Mouse (Mus musculus) embryonic facial prominence, embryonic 12.5 days (tissue): ENCODE results near the gene Plekhn1. TPM values are rescaled to one million over a fixed set of nuclear protein-coding genes. Genes with fewer than 3 reads are reported as not detected.

ENCODE experiments used
- ATAC-seq: fragments of 200-750 bp; cut with Nextera tagmentation; 2 replicates; pipeline ENCODE4 v1.8.0; 2017; ENCODE audit not compliant: insufficient number of reproducible peaks, insufficient read depth, low FRiP score, low TSS enrichment
- H3K27ac ChIP-seq: fragments of 300-500 bp; sonication (generic); 2 replicates; pipeline ENCODE4 v1.5.1; 2016; ENCODE audit warnings: mild to moderate bottlenecking
- H3K27me3 ChIP-seq: fragments of 300-500 bp; sonication (generic); 2 replicates; pipeline ENCODE4 v1.6.1; 2016; ENCODE audit warnings: mild to moderate bottlenecking, moderate library complexity
- H3K36me3 ChIP-seq: fragments of 300-500 bp; sonication (generic); 2 replicates; pipeline ENCODE4 v1.6.1; 2016; ENCODE audit warnings: mild to moderate bottlenecking
- H3K4me1 ChIP-seq: fragments of 300-500 bp; sonication (generic); 2 replicates; pipeline ENCODE4 v1.6.1; 2016
- H3K4me2 ChIP-seq: fragments of 300-500 bp; sonication (generic); replicated peaks from 2 replicates; pipeline ENCODE4 v1.6.1; 2016; ENCODE audit warnings: mild to moderate bottlenecking, moderate library complexity
- H3K4me3 ChIP-seq: fragments of 300-500 bp; sonication (generic); 2 replicates; pipeline ENCODE4 v1.5.1; 2016; ENCODE audit warnings: mild to moderate bottlenecking
- H3K9ac ChIP-seq: fragments of 300-500 bp; sonication (generic); 2 replicates; pipeline ENCODE4 v1.6.1; 2016; ENCODE audit warnings: mild to moderate bottlenecking, moderate library complexity
- H3K9me3 ChIP-seq: fragments of 300-500 bp; sonication (generic); 2 replicates; pipeline ENCODE4 v1.6.1; 2016; ENCODE audit warnings: mild to moderate bottlenecking, moderate library complexity
- WGBS: fragments of 180-500 bp; shearing (Covaris S2); methylation state at CpG from one replicate; pipeline ENCODE4 v1.1.7; 2016; 5-methylcytosine and 5-hydroxymethylcytosine counted together
- polyA plus RNA-seq: library from polyadenylated mRNA; unstranded; fragments of >200 nt; fragmentation: Nextera tagmentation; extraction: Ambion mirVana; gene quantifications from 2 replicates; pipeline ENCODE4 v1.2.1, GENCODE M21; 2016

Gene Plekhn1
- 32.5 and 35.7 TPM in 2 replicates for polyA plus RNA-seq

DNA sequence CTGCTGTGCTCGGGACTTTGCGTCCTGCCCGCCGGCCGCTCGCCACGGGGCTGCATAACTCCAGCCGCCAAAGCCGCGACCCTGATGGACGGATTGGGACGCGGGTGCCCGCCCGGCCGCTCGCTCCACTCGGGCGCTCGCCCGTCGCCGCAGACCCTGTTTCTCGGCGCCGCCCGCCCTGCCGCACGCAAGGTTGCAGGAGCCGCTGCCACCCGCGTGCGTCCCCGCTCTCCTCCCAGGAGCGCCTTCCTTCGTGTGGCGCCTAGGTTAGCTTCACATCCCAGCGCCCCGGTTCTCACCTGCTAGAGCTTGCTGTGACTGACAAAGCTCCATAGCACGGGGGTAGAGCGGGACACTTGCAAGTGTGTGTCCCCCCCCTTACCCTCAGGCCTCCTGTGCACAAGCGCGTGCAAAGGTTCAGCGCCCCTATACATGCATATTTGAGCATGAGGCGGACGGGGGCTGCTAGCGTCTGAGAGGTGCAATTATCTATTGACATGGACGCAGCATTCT lies at the start of gene Plekhn1:
Gene Plekhn1, minus strand, starts transcription at position 157 of the 513 bp plus-strand sequence.
- peak; percentile 57 for ATAC-seq
- H3K4me1 ChIP-seq = peaks cover 12% of the 10 kb centered on the region
- H3K27me3 ChIP-seq = no peaks in the 10 kb centered on the region
- WGBS = under 1% methylated on average over 38 of the region's 48 CpGs
- H3K9ac ChIP-seq = peak within 1 kb of the TSS; percentile 70
- peak within 1 kb of the TSS; percentile 94 for H3K27ac ChIP-seq
- no peaks in the 10 kb centered on the region for H3K9me3 ChIP-seq
- peak within 1 kb of the TSS; percentile 84 for H3K4me2 ChIP-seq
- peak within 1 kb of the TSS; percentile 90 for H3K4me3 ChIP-seq
- H3K36me3 ChIP-seq = peaks cover 54% of the 10 kb centered on the region

DNA sequence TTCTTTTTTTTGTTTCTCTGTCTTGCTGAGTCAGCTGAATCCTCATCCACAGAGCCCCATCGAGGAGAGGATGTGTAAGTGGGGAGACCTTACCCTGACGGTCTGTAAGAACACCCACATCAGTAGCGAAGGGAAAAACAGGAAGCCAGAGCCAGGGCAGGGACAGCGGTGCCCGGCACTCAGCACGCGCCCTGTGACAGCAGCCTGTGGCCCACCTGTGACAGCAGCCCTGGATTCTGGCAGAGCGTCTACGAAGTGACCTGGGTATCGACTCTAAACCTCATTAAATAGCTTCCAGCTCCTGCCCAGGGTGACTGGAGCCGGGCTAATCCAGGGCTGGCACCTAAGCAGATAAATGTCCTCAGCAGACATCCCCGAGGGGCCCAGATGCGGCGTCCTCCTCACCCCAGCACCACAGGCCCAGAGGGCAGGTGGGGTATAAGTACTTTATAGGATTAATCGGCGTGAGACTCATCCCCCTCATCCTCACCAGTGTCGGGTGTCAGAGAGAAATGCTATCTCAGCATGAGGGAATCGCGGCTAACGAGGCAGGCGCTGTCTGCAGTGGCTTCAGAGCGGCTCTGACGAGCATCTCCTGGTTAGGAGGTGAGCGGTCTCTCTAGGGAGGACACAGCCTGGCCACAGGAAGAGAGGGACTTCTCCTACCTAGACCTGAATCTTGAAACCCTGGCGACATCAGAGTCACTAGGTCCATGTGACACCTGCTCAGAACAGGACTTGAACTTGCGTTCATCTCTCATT lies 20.6 kb upstream of the Plekhn1 start, which contains the start of gene Samd11:
Gene Samd11, minus strand, starts transcription at position 580 of the 762 bp plus-strand sequence.
- H3K4me2 ChIP-seq = peak within 1 kb of the TSS; percentile 40

DNA sequence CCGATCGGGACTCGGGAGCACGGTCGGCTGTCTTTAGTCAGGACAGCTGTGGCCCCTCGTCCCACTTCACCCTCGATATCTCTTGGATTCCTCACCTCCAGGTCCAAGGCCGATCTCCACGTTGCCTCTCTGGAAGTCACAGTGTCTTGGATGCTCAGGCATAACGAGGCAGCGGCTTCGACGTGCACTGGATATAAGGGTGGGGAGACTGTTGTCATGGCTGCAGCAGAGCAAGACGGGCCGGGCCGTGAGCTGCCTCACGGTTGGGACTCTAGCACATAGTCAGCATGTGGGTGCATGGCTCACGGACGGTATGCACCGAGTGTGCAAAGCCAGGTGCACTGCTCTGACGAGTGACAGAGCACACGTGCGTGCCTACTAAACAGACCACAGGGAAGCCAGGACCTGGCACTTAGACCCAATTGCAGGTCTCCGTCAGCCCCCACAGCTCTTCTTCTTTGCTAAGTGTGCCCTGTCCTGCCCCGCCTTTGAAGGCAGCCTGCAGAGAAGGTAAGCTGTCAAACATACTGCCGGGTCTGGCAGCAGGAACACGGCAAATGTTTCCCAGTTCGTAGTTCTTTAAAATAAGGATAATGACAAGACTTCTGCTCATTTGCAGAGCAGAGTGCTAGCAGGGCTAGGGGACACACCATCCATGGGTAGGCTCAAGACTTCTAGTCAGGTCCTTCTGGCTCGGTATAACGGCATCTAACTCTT lies 19.9 kb upstream of the Plekhn1 start:
- 1% methylated on average over 30 of the region's 30 CpGs for WGBS
- peak overlapping the region; percentile 20 for H3K4me3 ChIP-seq
- ATAC-seq = peak; percentile 59; the same call in 1 of the 2 replicates
- H3K27me3 ChIP-seq = peaks cover 35% of the 10 kb centered on the region
- peaks cover 20% of the 10 kb centered on the region for H3K4me1 ChIP-seq
- H3K4me2 ChIP-seq = peak overlapping the region; percentile 40
- H3K9ac ChIP-seq = no peak overlapping the region
- no peaks in the 10 kb centered on the region for H3K9me3 ChIP-seq
- peaks cover under 1% of the 10 kb centered on the region; the same call in 1 of the 2 replicates for H3K36me3 ChIP-seq
- H3K27ac ChIP-seq = no peak overlapping the region

More for the DNA sequence above, 20.6 kb upstream of the Plekhn1 start, which contains the start of gene Samd11:
- Histone ChIP-seq H3K27ac (no peak within 1 kb of the TSS), H3K27me3 (peaks cover 35% of the 10 kb centered on the region), H3K4me3 (peak within 1 kb of the TSS; percentile 20; the same call in 1 of the 2 replicates), H3K9me3 (no peaks in the 10 kb centered on the region), H3K36me3 (no peaks in the 10 kb centered on the region), H3K4me1 (peaks cover 18% of the 10 kb centered on the region), H3K9ac (no peak within 1 kb of the TSS)
- ATAC-seq = 0 out of 2 replicates have a peak, but pooled peaks have one; percentile 36
- WGBS = 3% methylated on average over 26 of the region's 26 CpGs

DNA sequence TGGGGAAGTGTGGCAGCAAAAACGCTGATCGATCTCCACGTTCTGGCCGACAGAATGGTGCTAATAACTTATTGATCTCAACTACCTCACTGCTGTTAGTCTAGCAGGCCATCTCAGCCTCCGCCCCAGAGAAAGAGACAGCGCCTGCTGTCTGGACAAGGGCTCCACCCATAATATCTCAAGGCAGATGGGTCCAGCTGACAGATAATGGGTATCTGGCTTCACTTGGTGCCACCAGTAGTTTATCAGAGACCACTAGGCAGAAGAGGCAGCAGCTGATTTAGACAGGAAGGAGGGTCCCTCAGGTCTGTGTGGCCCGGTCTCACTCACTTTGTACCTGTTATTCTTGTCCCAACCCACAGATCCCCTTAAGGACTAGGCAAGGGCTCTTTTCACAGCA lies 18.4 kb upstream of the Plekhn1 start:
- Histone ChIP-seq H3K9ac (no peak overlapping the region), H3K4me1 (peaks cover 20% of the 10 kb centered on the region), H3K27ac (no peak overlapping the region), H3K4me2 (no peak overlapping the region), H3K36me3 (peaks cover 15% of the 10 kb centered on the region), H3K27me3 (peaks cover 35% of the 10 kb centered on the region), H3K9me3 (no peaks in the 10 kb centered on the region), H3K4me3 (no peak overlapping the region)
- ATAC-seq = no peak
- WGBS = 47% methylated on average over 7 of the region's 7 CpGs

DNA sequence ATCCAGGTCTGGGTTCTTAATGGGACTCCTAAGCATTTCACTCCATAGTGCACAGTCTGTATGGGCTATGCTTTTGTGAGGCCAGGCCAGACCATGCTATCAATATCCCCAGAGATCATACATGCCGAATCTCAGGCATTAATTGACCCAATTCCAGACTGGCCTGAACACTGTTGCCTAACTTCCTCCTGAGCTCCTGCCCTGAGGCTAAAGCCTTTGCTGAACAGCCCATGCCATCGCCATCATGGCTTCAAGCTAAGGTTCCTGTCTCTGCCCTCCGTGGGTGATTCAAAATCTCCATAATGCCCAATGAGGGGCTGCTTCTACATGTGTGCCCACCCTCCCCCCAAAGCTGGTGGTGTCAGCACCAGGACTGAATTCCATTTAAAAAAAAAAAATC lies 18.0 kb upstream of the Plekhn1 start:
- 26% methylated on average over 3 of the region's 3 CpGs for WGBS
- Histone ChIP-seq H3K9ac (no peak overlapping the region), H3K36me3 (peaks cover 20% of the 10 kb centered on the region), H3K4me2 (no peak overlapping the region), H3K9me3 (no peaks in the 10 kb centered on the region), H3K4me3 (no peak overlapping the region), H3K27ac (no peak overlapping the region), H3K27me3 (peaks cover 35% of the 10 kb centered on the region), H3K4me1 (peaks cover 20% of the 10 kb centered on the region)
- no peak for ATAC-seq

DNA sequence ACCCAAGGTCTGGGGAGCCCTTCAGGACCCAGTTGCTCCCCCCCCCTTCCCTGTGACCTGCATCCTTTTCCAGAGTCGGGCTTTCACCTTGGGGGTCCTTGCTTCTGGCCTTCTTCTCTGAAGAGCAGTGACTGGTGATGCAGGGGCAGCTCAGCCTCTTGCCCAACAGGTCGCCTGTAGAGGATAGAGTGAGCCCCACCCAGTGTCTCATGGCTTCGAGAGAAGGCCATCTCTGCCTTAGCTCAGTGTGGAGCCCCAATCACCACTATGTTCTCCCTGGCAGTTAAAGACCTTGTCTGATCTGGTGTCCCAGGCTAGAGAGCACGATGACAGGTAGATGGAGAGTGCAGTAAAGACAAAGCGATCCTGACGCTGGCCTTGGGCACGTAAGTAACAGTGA lies 17.5 kb upstream of the Plekhn1 start:
- H3K27ac ChIP-seq = no peak overlapping the region
- no peak for ATAC-seq

DNA sequence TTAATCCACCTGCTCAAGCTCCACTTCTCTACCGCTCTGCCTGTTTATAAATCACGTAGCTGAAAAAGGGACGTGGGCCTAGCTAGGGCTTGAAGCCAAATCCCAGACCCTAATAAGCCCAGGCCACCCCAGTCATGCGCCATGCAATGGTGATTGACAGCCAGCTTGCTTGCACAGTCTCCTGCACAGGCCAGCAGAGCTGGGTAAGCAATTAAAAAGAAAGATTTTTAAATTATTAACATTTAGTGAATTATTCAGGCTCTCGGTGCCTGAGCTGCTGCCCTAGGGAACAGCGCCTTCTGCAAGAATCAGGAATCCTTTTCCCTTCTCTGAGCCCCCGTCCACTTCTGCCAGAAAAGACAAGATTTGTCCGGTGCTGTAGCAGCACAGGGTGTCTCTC lies 16.4 kb upstream of the Plekhn1 start:
- Histone ChIP-seq H3K9ac (no peak overlapping the region), H3K27ac (no peak overlapping the region), H3K9me3 (no peaks in the 10 kb centered on the region), H3K4me3 (no peak overlapping the region), H3K4me1 (peaks cover 20% of the 10 kb centered on the region), H3K36me3 (peaks cover 33% of the 10 kb centered on the region), H3K27me3 (peaks cover 35% of the 10 kb centered on the region), H3K4me2 (no peak overlapping the region)
- ATAC-seq = no peak
- WGBS = 71% methylated on average over 8 of the region's 8 CpGs

More for the DNA sequence above, 17.5 kb upstream of the Plekhn1 start:
- Histone ChIP-seq H3K4me1 (peaks cover 20% of the 10 kb centered on the region), H3K9ac (no peak overlapping the region), H3K27me3 (peaks cover 35% of the 10 kb centered on the region), H3K4me3 (no peak overlapping the region), H3K4me2 (no peak overlapping the region), H3K9me3 (no peaks in the 10 kb centered on the region), H3K36me3 (peaks cover 23% of the 10 kb centered on the region)
- WGBS = 30% methylated on average over 7 of the region's 7 CpGs

DNA sequence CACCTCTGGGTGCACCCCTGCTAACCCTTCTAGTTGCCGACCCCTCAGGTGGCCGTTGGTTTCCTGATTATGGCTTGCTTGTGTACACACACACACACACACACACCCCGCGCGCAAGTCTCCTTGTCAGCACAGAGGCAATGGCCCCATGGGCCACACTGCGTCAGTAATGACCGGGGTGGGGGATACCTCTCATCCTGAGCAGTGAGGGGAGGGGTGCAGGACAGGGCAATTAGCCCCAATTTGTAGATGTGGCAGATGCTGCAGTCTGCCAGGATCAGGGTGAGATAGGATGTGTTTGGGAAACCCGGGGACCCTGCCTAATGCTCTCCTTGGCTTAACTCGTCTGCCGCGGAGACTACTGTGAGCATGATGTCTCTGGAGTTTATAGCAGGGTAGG lies 14.9 kb upstream of the Plekhn1 start:
- H3K9ac ChIP-seq = no peak overlapping the region
- H3K27ac ChIP-seq = no peak overlapping the region
- H3K4me3 ChIP-seq = no peak overlapping the region
- no peaks in the 10 kb centered on the region for H3K9me3 ChIP-seq
- peaks cover 48% of the 10 kb centered on the region for H3K36me3 ChIP-seq
- ATAC-seq = 0 out of 2 replicates have a peak, but pooled peaks have one; percentile 5
- 69% methylated on average over 11 of the region's 11 CpGs for WGBS
- H3K4me1 ChIP-seq = peaks cover 10% of the 10 kb centered on the region; the same call in 1 of the 2 replicates
- H3K27me3 ChIP-seq = peaks cover 22% of the 10 kb centered on the region
- no peak overlapping the region for H3K4me2 ChIP-seq

DNA sequence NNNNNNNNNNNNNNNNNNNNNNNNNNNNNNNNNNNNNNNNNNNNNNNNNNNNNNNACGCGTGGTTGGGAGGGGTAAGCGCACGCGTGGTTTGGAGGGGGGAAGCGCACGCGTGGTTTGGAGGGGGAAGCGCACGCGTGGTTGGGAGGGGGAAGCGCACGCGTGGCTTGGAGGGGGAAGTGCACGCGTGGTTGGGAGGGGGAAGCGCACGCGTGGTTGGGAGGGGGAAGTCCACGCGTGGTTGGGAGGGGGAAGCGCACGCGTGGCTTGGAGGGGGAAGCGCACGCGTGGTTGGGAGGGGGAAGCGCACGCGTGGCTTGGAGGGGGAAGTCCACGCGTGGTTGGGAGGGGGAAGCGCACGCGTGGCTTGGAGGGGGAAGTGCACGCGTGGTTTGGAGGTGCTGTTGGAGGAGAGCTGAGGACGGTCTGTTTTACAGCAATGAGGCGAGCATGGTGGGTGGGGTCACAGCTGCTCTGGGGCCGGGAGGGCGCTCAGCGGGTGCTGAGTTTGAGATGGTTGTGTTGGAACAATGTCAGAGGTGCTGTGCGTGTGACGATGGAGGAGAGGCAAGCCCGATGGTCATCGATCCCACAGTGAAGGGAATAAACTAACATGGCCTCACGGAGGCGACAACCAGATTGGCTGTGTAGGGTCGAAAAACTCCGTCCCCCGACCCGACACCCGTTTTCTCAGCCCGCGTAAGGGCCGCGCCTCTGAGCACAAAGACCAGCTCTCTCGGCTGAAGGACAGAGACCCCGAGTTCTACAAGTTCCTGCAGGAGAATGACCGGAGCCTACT lies 2.2 kb upstream of the Plekhn1 start:
- 24% methylated on average over 58 of the region's 60 CpGs for WGBS
- no peaks in the 10 kb centered on the region for H3K27me3 ChIP-seq
- no peaks in the 10 kb centered on the region for H3K9me3 ChIP-seq
- peak overlapping the region; percentile 84 for H3K4me2 ChIP-seq
- peaks cover 54% of the 10 kb centered on the region for H3K36me3 ChIP-seq
- H3K4me1 ChIP-seq = peaks cover 12% of the 10 kb centered on the region
- no peak for ATAC-seq
- no peak overlapping the region for H3K27ac ChIP-seq
- H3K4me3 ChIP-seq = peak overlapping the region; percentile 90
- peak overlapping the region; percentile 70 for H3K9ac ChIP-seq

DNA sequence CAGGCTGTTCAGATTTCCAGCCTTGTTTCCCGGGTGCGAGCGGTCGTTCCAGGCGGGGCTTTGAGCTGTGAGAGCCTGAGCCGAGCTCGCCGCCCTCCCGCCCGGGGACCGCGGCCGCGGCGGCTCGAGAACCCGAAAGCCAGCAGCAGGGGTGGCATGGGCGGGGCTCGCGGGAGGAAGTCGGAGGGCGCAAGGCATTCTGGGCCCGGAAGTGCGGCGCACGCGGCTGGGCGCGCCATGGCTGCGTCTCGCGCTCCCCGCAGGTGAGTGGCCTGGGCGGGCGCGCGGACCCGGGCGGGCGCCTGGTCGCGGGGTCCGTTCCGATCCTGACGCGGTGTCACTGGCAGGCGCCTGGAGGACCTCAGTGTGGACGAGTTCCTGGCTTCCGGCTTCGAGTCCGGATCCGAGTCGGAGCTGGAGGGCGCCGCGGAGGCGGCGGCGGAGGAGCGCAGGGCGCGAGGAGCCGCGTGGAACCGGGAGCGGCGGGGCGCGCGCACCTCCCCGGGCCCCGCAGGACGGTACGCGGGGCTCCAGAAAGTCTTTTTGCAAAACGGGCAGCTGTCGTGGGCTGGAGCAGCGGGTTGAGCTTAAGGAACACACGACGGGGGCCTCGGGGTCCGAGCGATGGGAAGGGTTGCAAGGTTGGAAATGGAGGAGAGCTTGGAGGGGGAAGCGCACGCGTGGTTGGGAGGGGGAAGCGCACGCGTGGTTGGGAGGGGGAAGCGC lies 1.3 kb upstream of the Plekhn1 start, which contains the start of gene Noc2l:
Gene Noc2l, plus strand, starts transcription at position 203 of the 726 bp plus-strand sequence.
- WGBS = under 1% methylated on average over 90 of the region's 90 CpGs
- peak; percentile 77 for ATAC-seq
- Histone ChIP-seq H3K4me3 (peak within 1 kb of the TSS; percentile 90), H3K9ac (peak within 1 kb of the TSS; percentile 70), H3K27me3 (no peaks in the 10 kb centered on the region), H3K4me2 (peak within 1 kb of the TSS; percentile 84), H3K4me1 (peaks cover 12% of the 10 kb centered on the region), H3K9me3 (no peaks in the 10 kb centered on the region), H3K27ac (peak within 1 kb of the TSS; percentile 94), H3K36me3 (peaks cover 54% of the 10 kb centered on the region)
